Mouse (Mus musculus): Measurements from ENCODE around the gene Hoxc12.

Hoxc12 gene

DNA sequence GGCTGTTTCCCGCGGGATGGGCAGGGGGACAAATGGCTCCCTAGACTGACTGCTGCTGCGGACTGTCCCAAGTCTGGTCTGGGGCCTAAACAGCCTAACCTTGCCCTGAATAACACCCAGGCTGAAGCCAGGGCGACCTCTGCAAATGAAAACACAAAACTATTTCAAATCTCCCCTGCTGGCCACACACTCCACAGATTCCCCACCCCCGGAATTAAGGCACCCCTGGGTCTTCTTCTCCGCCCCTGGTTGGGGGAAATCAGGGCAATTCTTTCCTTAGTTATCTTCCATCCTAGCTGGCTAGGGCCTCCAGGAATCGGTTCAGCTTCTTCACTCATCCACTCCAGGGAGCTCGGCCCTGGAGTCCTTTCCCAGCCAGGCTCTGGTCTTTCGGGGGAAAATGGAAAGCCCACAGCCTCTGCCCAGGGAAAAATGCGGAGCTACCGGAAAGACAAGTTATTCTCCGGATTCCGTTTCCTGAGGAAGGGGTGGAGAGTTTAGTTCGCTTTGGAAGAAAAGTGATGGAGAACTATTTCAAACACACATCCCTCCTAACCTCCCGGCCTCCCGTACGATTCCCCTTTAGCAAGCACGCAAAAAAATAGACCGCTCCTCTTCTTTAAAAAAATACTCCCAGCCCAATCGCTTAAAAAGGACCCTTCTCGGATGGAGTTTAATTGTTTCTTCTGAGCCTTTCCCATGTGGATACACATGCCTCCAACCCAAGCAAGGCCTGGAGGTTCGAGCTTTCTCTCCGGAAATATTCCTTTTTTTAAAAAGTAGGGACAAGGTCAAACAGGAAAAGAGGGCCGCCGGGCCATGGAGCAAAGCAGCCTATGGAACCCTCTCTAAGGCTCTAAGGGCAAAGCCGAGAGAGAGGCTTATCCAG is 28.7 kb downstream of the Hoxc12 start:
- DNase-seq (ENCODE audit: low read depth): no peak

DNA sequence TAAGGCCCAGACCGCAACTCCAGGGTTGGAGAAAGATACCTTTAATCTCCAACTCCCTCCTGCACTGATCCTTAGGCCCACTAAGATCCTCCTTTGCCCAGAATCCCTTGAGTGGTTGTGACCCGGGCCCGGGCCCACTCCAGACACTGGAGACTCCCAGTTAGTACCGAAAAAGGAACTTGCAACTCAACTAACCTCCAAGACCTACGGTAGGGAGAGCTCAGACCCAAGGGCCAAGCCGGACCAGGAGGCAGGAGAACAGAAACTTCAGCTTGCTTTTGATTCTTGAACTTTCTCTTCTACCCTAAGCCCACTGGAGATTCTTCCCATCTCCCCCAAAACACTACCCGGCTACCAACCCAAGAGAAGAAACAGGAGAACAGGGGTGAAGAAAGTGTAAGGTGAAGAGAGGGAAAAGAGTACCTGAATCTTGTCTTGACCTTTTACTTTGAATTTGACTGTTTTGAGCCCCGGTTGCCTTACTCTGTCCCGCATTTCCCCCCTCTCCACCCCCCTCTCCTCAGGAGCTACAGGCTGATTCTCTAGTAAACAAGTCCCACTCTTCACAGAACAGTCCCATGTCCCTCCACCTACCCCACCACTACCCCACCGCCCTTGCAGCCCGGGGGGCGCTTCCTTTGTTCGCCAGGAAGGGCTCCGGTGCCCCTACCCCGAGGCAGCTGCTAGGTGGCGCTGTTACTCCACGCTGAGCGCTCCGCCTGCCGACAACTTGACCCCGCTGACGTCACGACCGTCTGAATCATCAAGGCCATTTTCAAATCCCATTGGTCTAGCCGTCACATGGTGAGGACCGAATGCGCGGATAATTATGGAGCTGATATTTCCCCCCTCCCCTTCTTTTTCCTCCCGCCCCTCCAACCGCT is 29.6 kb downstream of the Hoxc12 start:
- peak; percentile 85 for DNase-seq (ENCODE audit: low read depth)

DNA sequence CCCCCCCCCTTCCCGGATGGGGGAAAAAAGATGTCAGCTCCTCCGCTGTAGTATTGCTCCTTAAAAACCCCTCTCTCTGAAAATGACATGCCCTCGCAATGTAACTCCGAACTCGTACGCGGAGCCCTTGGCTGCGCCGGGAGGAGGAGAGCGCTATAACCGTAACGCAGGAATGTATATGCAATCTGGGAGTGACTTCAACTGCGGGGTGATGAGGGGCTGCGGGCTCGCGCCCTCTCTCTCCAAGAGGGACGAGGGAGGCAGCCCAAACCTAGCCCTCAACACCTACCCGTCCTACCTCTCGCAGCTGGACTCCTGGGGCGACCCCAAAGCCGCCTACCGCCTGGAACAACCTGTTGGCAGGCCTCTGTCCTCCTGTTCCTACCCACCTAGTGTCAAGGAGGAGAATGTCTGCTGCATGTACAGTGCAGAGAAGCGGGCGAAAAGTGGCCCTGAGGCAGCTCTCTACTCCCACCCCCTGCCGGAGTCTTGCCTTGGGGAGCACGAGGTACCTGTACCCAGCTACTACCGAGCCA is 30.3 kb downstream of the Hoxc12 start, which contains the start of gene Hoxc10:
Hoxc10 (plus strand) TSS at position 21 of the 536 bp plus-strand sequence.
- no peak for DNase-seq (ENCODE audit: low read depth)

DNA sequence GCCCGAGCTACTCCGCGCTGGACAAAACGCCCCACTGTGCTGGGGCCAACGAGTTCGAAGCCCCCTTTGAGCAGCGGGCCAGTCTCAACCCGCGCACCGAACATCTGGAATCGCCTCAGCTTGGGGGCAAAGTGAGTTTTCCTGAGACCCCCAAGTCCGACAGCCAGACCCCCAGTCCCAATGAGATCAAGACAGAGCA is 30.7 kb downstream of the Hoxc12 start, which contains the start of gene Hoxc5:
Hoxc5 (plus strand) TSS at position 132 of the 199 bp plus-strand sequence.
- no peak for DNase-seq (ENCODE audit: low read depth)

DNA sequence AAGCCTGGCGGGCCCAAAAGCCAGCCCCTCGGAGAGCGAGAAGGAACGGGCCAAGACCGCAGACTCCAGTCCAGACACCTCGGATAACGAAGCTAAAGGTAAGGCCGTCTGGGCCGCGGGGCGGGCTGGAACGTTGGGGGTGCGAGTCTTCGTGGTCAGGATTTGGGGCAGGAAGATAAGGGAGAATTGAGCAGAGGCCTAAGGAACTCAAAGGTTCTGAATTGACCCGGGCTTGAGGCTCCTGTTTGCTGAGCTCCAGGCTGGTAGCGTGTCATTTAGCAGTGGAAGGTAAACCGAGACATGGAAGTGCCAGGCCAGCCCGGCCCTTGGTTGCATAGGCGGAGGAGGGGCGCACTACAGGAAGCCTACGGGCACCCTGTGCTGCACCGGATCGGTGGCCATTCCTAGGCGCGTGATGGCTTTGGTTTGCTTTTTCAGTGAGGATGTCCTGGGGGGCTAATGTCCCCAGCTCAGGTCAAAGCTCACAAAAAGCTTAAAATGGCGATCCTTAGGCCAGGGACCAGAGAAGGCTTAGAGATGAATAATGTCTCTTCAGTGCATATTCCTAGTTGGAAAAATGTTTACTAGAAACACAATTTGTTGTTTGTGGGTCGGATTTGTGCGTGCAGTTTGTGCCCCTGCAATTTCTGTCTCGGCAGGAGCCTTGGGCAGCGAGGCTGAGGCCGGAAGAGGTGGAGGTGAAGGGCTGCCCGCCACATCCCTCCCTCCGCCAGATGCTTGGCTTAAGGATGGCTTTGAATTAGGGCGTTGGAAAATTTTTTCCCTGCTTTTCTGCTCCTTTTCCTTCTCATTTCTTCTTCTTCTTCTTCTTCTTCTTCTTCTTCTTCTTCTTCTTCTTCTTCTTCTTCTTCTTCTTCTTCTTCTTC is 31.2 kb downstream of the Hoxc12 start:
- DNase-seq (ENCODE audit: low read depth): no peak

DNA sequence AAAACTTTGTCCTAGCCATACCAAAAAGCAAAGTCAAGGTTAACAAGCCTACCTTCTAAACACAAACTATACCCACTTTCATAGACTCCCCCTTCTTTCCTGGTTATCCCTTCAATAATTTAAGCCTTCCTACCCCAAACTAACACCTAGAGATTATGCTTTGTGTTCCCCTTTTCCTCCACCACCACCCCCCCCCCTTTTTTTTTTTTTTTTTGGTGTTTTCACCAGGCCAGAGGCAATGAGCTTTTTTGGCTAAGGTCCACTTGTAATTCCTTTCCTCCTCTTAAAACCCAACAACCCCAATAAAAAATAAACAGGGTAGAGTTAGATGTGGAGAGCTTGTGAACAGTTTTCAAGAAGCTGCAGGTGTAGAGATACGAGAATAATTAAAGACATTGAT is 32.7 kb downstream of the Hoxc12 start:
- no peak for DNase-seq (ENCODE audit: low read depth)

DNA sequence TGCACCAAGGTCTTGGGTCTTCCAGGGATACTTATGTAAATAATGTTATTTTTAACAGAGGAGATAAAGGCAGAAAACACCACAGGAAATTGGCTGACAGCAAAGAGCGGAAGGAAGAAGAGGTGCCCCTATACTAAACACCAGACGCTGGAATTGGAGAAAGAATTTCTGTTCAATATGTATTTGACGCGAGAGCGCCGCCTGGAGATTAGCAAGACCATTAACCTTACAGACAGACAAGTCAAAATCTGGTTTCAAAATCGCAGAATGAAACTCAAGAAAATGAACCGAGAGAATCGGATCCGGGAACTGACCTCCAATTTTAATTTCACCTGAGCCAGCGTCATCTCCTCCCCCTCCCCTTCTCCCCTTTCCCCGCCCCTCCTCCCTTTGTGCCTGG is 34.2 kb downstream of the Hoxc12 start:
- peak; percentile 45 for DNase-seq (ENCODE audit: low read depth)

DNA sequence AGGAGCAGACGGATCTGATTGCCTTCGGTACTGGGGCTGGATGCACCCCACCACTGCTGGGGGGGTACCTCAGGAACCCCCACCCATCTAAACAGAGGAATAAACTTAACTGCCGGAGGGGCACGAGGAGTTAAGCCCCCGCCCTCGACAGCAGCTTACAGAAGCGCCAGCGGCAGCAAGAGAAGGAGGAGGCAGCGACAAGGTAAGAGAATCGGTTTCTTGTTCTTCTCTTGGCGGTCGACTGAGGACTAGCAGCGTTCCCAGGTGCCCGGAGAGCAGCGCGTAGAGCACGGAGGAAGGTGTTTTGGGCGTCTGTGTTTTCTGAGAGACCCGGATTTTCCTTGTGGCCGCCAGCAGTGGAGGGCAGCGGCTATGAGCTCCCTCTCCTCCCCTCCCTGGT is 35.7 kb downstream of the Hoxc12 start:
- no peak for DNase-seq (ENCODE audit: low read depth)

DNA sequence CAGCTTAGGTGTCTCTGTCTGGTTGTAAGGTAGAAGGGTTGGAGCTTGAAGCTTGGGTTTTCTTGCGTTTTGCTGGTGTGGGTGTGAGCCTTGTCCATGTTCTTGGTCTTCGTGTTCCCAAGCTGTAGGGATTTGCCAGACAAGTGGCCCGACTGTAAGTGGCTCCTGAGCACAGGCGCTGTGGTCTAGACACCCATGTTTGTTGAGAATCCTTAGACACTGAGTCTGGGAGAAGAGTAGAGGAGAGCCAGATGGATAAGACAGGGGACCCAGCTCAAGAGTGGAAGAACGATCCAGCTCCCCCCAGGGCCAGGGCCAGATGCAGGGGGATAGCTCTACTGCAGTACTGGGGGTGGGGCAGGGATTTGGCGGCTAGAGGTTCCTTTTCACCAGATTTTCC is 36.2 kb downstream of the Hoxc12 start:
- no peak for DNase-seq (ENCODE audit: low read depth)

DNA sequence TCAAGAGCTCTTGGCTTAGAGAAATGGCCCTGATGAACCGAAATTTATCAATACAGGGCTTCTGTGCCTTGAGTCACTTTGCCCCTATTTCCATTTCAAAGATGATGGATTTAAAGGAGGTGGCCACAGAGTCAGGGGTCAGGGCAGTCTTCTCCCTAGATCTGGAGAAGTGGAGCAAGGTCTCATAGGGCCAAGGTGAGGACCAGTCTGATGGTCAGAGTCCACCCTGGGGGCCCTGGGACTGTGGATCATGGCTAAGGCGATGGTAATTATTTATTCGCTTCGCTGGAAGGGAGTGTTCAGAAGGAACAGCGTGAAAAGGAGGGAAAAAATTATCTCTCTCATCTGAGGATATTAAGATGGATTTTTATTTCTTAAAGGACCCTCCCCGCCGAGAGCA is 38.5 kb downstream of the Hoxc12 start:
- DNase-seq (ENCODE audit: low read depth): no peak

DNA sequence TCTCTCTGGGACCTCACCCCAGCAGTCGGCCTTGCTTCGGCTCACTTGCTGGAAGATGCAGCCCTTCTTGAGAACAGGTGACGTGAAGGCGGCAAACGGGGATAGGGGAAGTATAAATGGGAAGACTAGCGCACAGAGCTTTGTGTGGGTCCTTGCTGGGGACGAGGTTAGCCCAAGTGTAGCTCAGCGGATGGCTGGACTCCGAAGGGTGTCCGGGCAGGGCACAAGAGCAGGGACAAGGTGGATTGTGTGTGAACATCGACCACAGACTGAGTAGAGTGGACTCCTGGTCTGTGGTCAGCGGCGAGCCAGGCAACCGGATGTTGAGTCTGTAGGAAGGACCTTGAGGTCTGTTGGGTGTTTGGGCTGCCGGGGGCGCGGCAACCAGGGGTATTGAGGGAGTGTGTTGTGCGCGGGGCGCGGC is 39.1 kb downstream of the Hoxc12 start:
- no peak for DNase-seq (ENCODE audit: low read depth)

DNA sequence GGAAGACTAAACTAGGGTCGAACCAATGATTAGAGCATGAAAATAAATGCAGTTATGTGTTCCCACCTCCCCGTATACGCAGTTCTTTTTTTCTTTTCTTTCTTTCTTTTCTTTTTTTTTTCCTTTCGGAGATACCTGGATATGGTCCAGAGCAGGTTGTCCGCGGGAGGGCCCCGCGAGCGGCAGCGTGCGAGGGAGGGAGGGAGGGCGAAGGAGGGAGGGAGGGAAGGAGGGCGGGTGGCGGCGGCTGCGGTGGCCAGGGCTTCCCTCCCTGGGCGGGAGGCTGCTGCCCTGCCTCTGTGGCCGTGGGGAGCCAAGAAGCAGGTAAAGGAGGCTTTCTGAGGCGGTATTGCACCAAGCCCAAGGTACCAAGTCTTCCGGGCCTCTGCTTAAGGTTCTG is 39.6 kb downstream of the Hoxc12 start, which contains the start of gene Hoxc9:
Hoxc9 (plus strand) TSS at position 269 of the 400 bp plus-strand sequence.
- no peak for DNase-seq (ENCODE audit: low read depth)

DNA sequence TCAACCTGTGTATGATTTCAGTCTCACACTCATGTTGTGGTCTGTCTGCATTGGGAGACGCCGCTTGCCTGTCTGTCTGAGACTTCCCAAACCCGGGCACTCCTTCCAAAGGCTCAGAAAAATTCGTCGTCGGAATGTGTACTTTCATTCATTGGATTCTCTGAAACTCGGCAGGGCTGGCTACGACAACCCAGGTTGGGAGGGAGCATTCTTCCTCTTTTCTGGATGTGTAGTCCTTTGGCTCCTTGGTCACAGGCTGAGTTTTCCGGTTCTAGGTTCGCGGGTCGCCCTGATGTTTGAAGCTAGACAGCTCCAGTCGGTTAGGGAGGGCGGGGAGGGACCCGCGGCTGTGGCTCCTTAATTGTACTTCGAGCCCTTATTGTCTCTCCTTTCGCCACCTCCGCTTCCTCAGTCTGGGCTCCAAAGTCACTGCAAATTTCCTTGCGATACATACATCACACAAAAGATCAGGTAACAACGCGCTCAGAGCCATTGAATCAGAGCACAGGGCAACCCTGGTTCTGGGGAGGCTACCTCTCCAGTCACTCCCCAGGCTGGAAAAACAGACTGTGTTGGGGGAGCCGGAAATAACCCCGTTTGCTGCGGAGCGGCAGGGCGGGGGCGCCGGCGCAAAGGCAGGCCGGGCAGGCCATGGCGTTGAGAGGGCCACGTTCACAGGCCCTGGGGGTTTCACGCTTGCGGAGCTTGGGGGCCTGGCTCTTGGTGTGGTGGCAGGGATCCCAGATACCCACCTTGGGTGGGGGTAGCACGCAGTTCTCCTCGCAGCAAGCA is 40.3 kb downstream of the Hoxc12 start:
- peak; percentile 50 for DNase-seq (ENCODE audit: low read depth)

DNA sequence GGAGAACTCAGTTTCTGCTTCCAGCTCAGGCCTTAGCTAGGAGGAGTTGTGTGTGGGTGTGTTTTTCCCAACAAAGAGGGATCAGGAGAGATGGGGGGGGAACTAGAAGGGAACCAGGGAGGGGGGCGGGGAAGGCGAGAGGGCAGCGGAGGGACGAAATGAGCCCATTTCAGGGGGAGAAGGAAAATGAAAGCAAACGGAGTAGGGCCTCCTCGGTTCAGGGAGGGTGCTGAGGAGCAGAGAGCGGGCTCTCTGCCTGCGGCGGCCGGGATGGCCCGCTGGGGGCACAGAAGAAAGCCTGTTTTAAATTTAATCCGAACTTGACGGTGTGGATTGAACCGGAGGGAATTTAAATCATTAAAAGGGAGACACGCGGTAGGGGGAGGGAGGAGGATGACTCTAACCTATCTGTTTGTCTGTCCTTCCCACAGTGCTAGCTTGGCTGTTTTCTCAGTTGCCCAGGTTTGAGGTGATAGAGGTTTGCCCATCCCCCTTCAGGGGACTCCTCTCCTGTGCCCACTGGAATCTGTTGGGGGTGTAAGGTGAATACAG is 40.9 kb downstream of the Hoxc12 start:
- DNase-seq (ENCODE audit: low read depth): peak; percentile 51

DNA sequence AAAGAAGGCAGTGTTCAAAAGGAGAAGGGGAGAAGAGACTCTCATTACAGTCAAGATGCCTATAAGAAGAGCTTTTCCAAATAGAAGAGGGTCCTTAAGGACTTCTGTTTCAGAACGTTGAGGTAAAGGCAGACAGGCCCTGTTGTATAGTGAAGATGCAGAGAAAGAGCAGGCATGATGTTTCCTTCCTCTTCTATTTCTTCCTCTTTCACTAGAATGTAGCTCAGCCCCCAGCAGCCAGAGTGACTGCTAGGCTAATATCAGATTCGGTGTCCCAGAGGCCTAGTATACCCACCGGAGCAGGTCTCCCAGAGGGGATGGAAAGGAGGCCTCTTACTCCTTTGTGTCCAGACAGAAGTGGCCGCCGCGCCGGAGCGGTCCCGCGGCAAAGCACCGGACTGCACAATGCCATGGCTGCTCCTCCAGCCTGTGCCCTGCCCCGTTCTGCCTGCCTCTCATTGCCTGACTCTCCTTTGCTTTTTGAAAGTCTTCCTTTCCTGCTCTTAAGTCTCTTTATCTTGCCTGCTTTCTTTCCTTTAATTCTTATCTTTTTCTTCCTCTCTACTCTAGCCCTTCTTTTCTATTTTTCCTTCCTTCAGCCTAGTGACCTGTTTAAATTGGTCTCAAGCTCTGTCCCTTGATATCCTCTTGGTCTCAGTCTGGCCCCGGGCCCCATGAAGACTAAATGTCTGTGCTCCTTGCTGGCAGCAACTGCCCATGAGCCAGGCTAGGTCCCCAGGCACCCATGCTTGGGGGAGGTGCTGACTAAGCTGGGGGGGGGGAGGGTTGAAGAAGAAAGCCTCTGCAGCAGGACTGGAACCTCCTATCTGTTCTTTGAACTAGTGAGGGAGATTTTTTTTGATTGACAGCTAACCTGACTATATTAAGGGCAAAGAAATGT is 42.3 kb downstream of the Hoxc12 start:
- DNase-seq (ENCODE audit: low read depth): no peak

DNA sequence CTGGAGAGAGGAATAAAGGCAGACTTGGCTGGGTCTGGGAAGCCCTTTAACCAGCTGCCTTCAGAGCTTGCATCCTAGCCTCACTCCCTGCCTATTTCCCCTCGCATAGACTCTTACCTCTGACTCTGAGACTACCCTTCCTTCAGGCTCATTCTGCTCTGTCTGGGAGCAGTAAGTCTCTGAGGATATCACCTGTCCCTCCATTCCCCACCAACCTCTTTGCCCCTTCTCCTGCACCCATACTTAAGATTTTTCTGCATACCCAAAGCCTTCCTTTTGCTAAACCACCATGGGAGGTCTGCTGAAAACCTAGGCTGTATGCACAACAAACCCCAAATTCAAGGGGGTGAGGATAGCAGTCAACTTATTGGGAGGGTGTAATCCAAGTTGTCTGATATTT is 43.4 kb downstream of the Hoxc12 start:
- no peak for DNase-seq (ENCODE audit: low read depth)

DNA sequence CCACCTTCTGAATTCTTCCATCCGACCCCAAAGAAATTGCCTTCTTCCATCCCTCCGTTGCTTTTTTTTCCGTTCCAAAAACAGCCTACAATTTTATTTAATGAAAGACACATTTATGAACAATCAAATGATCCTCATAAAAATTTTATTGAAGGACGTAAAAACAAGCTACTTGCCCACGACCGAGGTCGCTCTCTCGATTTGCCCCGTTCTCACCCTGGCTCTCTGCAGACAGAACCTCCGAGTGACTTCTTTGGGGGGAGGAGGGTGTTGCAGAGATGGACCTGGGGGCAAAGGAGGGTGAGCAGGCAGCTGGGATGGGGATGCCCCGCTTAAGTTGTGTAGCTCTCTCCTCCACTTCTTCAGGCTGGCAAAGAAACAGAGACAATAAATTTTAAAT is 43.8 kb downstream of the Hoxc12 start:
- no peak for DNase-seq (ENCODE audit: low read depth)

DNA sequence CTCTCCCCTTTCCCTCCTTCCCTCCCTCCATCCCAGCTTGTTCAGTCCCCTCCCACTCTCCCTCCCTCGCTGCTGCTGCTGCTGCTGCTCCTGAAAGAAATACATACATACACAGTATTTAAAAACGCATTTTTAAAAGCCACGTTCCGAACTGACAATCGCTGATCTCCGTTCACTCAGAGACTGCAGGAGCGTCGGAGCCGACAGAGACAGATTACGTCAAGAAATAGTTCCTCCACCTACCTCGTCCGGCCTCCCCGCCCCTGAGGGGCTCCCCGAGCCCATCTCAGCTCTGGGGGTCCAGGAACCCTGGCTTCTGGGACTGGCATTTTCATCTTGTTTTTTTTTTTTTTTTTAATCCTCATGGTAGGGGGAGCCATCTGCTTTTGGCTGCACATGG is 44.4 kb downstream of the Hoxc12 start:
- DNase-seq (ENCODE audit: low read depth): no peak

DNA sequence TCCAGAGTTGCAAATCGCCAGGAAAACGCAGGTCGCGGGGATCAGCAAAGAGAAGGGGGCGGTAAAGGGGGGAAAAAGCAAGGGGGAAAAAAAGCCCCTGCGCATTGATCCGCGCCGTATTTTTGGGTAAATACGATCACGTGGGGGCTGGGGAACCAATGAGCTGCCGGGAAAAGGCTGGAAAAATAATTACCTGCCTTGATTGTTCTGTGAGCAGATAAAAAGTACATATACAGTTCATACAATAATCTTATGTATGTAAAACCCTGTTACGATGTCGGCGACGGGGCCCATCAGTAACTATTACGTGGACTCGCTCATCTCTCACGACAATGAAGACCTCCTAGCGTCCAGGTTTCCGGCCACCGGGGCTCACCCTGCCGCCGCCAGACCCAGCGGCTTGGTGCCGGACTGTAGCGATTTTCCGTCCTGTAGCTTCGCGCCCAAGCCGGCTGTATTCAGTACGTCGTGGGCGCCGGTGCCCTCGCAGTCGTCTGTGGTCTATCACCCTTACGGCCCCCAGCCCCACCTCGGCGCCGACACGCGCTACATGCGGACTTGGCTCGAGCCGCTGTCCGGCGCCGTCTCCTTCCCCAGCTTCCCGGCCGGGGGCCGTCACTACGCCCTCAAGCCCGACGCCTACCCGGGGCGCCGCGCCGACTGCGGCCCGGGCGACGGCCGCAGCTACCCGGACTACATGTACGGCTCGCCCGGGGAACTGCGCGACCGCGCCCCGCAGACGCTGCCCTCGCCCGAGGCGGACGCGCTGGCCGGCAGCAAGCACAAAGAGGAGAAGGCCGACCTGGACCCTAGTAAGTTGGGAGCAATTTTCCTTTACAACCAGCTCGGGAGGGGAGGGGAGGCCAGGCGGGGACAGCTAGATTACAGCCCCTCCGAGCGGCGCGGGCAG is 45.1 kb downstream of the Hoxc12 start:
- DNase-seq (ENCODE audit: low read depth): peak; percentile 42
